Mouse (Mus musculus) megakaryocyte progenitor cell, adult 5-6 weeks (primary cell): ENCODE measurements around the gene Baiap3. TPM values are rescaled to one million over a fixed set of nuclear protein-coding genes. Genes with fewer than 3 reads are reported as not detected.

ENCODE experiments used
- ATAC-seq: replicated peaks from 2 replicates; pipeline ENCODE4 v1.8.0; 2016; ENCODE audit warnings: mild to moderate bottlenecking, moderate TSS enrichment, inconsistent platforms; ENCODE audit not compliant: poor library complexity
- total RNA-seq, 2 experiments: library from RNA; stranded (forward) in 1 of 2; stranded (reverse) in 1 of 2; fragments of 157-497, 149-512 nt in 1 of 2; fragments of 200-1000 nt in 1 of 2; gene quantifications; 2 replicates each; pipeline versions ENCODE4 v1.2.3 to v1.2.4; 2015 to 2017

Baiap3 gene
- total RNA-seq (2015) (1.2 and 3.8 TPM in 2 replicates), total RNA-seq (2017) (3.7 and 6.1 TPM in 2 replicates)

GRCm38 (mm10) chr17:25256140-25256754 is at the start of gene Baiap3:
TSS of gene Baiap3 (minus strand) at chr17:25256364.
- ATAC-seq, result no peak

DNA sequence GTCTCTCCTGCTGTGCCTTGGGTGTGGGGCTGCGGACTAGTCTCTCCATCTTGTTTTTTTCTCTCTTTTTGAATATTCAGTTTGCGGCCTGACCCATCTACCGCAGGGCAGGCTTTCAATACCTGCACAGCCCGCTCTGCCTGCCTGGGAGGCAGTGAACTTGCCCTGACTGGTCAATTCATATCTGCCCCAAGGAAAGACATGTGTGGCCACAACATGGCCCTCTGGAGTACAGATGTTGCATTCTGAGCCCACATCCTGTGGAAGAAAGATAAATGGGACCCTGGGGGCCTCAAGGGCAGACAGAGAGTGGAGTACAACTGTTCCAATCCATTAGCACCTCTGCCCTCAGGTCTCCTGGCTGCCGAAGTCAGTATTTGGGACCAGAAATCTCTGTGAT is 41.9 kb upstream of the Baiap3 start, which contains the start of gene Prss34:
Prss34 (plus strand) TSS at position 301 of the 400 bp plus-strand sequence.
- no peak for ATAC-seq

GRCm38 (mm10) chr17:25294111-25294510 is 37.9 kb upstream of the Baiap3 start:
- ATAC-seq, result no peak

- no peak for ATAC-seq
These were observed 37.3 kb upstream of the Baiap3 start for GRCm38 (mm10) chr17:25293495-25293894.

- no peak for ATAC-seq
These were observed 34.2 kb upstream of the Baiap3 start for GRCm38 (mm10) chr17:25290411-25290810.

DNA sequence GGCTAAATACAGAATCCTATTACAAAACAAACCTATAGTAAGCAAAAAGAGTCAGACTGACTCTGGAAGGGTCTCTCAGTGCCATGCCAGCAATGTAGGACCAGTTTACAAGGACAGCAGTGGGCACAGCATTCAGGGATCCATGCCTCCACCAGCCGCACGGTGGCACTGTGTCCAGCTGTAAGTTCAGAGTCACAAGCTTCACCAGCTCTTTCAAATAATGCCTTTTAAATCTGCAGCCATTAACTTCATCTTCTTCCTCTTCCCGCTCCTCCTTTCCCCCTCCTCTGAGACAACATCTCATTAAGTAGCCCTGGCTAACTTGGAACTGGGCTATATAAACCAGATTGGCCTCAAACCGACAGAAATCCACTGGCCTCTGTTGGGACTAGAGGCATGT is 32.7 kb upstream of the Baiap3 start:
- ATAC-seq, result peak; percentile 90

GRCm38 (mm10) chr17:25285033-25285432 is 28.9 kb upstream of the Baiap3 start:
- peak; percentile 91 for ATAC-seq

- ATAC-seq, result peak; percentile 96
These were observed 26.0 kb upstream of the Baiap3 start for GRCm38 (mm10) chr17:25282133-25282532.

DNA sequence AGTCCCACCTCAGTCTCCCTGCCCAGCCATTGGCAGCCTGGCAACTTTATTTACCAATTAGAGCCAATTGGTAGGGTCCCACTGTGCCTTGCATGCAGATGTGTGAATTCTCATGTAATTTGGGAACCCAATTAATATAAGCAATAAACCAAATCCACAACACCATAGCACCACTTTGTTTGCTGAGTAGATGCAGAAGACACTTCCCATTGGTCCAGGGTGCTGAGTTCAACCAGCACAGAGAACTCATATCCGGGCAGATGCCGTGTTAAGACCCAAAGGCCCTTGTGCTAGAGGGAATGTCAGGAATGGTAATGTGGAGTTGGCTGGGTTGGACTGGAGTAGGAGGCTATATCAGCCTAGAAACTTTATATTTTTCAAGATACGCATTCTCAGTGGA is 19.7 kb upstream of the Baiap3 start:
- no peak for ATAC-seq

DNA sequence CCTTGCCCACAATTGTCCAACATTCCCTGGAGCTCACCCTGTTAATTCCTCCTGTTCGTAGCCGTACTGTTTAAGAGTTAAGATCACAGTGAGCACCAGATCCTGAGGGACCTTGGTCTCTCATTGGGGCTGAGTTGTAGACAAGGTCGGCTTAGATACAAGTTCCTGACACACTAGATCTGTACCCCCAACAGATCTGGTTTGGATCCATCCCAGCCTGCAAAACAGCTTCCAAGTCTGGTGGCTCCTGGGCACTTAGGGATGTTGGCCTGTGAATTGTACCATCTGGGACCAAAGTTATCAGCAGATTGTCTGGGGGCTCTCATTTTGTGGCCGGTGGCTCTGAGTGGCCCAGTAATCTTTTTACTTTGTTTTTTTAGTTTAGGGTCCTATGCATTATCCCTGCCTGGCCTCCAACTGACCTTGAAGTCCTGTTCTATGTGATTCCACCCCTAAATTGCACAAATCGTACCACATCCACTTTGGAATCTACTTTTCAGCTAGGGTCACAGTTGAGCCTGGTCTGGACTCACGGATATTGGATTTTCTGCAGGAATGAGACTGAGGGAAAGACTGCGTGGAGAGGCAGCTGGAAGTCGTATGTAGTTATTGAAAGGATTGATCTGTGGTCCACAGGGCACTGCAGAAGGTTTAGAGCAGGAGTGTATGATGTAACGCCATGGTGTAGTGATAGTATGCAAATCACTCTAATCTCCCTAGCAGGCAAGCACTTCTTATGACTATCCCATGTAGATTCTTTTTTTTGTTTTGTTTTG is 18.6 kb upstream of the Baiap3 start, which contains the start of gene Ube2i:
Ube2i (minus strand) TSS at position 52 of the 776 bp plus-strand sequence.
- ATAC-seq, result no peak

DNA sequence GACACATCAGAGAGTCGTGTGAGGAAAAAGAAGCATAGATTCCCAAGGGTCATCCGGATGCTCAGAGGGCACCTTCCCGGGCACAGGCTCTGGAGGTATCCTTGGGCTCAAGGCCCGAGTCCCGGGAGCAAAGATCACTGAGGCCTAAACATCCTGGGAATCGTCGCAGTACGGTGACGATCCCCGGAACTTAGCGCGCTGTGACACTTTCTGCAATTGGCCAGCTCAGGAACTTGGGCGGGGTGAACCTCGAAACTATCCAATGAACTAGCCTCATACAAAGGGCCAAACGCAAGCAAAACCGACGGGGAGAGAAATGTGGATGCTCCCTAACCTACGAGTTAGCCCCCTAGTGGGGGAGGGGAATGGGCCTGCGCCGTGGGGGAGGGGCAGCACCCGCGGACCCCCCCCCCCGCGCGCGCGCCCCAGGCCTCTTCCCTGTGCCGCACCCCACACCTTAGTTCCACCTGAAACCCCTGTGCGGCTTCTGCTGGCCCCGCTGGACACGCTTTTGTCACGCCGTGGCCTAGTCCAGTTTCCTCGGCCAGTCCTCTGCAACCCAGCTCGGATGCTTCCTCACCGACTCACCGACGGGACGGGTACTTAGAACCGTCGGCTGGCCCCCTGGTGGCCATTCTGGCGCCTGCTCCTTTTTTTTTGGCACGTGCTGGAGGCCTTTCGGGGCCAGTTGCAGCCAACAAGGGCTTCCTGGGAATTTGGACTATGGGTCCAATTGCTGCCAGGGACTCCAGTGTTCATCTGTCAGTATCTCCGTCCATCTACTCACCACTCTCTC is 17.7 kb upstream of the Baiap3 start:
- peak; percentile 84 for ATAC-seq

DNA sequence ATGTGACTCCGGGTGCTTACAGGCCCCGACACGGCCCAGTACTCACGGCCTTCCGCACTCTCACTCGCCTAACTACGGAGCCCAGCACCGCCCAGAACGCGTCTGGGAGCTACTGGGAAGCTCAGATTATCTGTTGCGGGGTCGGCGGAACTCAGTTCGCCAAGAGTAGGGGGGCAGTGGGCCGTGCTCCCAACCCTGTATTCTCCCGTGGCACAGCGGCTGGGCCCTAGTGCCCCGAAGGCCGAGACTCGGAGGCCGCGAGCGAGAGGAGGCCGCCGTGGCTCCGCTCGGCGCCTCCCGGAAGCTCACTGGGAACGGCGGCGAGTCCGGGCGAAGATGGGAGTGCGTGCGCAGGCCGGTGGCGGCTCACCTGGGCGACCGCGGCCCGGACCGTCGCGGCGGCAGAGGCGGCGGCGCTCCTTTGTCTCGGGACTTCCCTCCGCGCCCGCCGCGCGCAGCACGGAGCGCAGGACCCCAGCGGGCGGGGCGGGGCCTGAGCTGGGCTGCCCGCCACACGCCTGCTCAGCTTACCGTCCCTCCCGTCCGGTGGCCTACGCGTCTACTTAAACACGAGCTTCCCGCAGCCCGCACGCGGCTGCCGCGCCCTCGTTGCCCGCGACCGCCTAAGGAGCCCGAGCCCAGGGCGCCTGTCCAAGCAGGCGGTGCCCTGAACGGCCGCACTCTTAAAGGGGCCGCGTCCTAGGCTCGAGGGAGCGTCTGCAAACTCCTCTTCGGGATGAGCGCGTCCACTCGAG is 17.0 kb upstream of the Baiap3 start:
- ATAC-seq, result peak; percentile 64

DNA sequence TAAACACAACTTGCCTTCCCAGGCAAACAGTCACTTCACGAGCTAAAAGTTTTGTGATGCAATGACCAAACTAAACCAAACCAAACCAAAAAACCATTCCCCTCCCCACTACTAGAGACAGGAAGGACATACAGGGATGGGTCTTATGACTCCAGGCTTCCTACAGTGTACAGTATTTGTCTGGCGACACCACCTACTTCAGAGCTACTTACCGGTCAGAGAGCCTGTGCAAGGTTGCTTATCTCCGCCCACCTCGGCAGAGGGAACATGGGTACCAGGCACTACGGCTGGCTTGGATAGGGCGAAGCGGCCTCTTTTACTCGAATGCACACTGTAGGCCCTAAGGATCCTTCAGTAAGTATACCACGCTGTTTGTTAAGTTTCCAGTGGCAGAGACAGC is 16.2 kb upstream of the Baiap3 start:
- peak; percentile 15; the same call in 1 of the 2 replicates for ATAC-seq

- ATAC-seq, result no peak
These were observed 14.7 kb upstream of the Baiap3 start for GRCm38 (mm10) chr17:25270795-25271335.

- no peak; the same call in 1 of the 2 replicates for ATAC-seq
These were observed 8.3 kb upstream of the Baiap3 start for GRCm38 (mm10) chr17:25264453-25264852.

DNA sequence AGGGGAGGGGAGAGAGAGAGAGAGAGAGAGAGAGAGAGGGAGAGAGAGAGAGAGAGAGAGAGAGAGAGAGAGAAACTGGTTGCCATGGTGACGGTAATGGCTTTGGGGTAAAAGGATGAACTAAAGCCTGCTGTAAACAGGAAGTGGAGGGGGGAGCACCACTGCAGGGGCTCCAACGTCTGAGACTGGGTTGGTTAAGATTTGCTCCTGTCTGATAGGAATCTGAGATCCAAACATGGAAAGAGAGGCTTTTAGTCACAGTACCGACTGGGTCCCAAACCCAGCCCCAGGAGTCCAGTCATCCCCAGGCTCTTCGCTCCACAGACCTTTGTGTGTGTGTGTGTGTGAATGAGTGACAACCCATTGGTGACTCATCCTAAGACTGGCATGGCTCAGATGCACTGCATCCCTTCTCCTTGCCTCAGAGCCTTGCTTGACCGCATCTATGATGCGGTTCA is 1.7 kb upstream of the Baiap3 start:
- no peak for ATAC-seq

GRCm38 (mm10) chr17:25255110-25255509 is 1.1 kb downstream of the Baiap3 start:
- ATAC-seq, result no peak

- ATAC-seq, result no peak
These were observed 2.4 kb downstream of the Baiap3 start for GRCm38 (mm10) chr17:25253760-25254159.

DNA sequence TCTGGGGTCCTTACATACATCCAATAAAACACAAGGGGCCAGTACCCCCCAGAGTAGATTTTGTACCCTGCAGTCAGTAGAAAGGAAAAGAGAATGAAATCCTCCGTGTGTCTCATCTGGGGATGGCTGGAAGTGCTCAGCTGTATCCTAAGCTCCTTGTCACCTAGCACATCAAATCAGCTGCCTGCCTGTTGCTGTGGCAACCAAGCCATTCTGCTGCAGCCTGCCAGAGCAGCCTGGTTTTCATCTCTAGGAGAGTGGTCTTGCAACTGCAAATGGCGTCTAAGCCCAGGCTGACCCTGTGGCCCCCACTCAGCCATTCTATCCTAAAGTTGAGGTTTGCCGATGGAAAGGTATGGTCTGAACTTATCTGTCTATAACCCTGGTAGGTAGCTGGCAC is 3.5 kb downstream of the Baiap3 start:
- ATAC-seq, result no peak

DNA sequence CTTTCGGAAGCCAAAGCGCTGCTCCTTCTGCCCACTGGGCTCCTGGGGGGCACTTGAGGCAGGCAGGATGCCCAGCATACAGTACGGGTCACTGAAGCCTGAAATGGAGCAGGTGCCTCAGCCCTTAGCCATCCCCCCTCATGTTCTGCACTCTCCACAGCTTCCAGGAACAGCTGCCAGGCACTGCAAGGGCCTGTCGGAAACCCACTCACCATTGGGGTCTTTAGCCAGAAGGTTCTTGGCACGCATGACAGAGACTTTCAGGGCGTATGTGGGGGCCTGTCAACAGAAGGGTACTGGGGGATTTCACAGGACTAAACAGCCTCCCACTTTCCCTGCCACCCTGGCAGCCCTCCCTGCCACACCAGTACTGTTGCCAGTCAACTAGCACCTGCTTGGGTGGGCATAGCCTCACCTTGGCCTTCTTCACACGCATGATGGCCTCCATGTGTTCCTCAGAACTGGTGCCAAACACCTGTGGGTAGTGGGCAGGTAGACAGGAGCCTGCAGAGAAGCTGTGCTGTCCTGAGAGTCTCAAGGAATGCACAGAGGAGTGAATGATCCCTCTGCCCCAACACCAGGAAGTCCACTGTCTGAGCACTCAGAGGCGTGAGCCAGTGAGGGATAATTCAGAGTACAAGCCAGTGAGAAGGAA is 5.9 kb downstream of the Baiap3 start:
- no peak for ATAC-seq
